Mouse (Mus musculus): ENCODE results near the gene Cd247.

- TF ChIP-seq EP300 (IDR thresholded peaks at IDR 0.05; ENCODE audit: low read depth) (no peak), CTCF (IDR thresholded peaks at IDR 0.05; ENCODE audit: low read depth) (no peak)
These were observed 44.8 kb downstream of the Cd247 start for GRCm38 (mm10) chr1:165833244-165833643.

Measured in heart, postnatal 0 days (tissue).